Mouse (Mus musculus): ENCODE results near the gene Zfp281.

DNA sequence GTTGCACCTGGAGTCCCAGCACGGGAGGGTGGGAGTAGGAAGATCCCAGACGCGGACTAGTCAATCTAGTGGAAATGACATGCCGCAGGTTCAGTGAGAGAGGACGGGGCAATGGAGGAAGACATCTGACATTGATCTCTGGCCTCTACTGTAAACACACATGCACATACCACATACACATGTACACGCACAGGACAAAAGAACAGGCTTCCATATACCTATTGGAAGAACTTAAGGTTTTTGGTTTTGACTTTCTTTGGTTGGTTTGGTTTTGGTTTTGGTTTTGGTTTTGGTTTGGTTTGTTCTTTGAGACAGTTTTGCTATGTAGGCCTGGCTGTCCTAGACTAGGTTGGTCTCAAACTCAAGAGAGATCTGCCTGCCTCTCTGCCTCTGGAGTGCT, 12.2 kb downstream of the Zfp281 start:
- no peak for TF ChIP-seq CTCF (IDR thresholded peaks at IDR 0.05; ENCODE audit: insufficient read depth, low read length)
- no peak for TF ChIP-seq POLR2A (IDR thresholded peaks at IDR 0.05; ENCODE audit: borderline replicate concordance, extremely low read depth, low read depth, low read length)

Measured in lung, adult 2 months (tissue).